Mouse (Mus musculus): ENCODE measurements around the gene Tcf7.

- TF ChIP-seq CTCF (IDR thresholded peaks at IDR 0.05; ENCODE audit: control insufficient read depth, insufficient read depth, insufficient read length), result no peak
- no peak for TF ChIP-seq MAX (IDR thresholded peaks at IDR 0.05)
- no peak for TF ChIP-seq MYOD1 (IDR thresholded peaks at IDR 0.05; ENCODE audit: control insufficient read depth, insufficient read length, low read depth)
- no peak for TF ChIP-seq MYOG (IDR thresholded peaks at IDR 0.05; ENCODE audit: control insufficient read depth, extremely low read depth, insufficient read length)
- no peak for TF ChIP-seq CEBPB (IDR thresholded peaks at IDR 0.05; ENCODE audit: low read depth)
These were observed 55.8 kb downstream of the Tcf7 start for GRCm38 (mm10) chr11:52227053-52227452.
